Mouse (Mus musculus) ES-Bruce4 (cell line): Measurements from ENCODE around the gene 1700020D05Rik.

Experiments
- EP300 ChIP-seq: IDR thresholded peaks from 2 replicates; pipeline ENCODE4 v1.6.1; 2011; ENCODE audit warnings: low read depth, low read length; ENCODE audit not compliant: insufficient read depth
- POLR2A ChIP-seq: IDR thresholded peaks from one replicate; pipeline ENCODE4 v1.8.1; 2011; ENCODE audit warnings: low read length; ENCODE audit not compliant: insufficient read depth

- TF ChIP-seq POLR2A (no peak), EP300 (no peak)
These were observed 39.6 kb downstream of the 1700020D05Rik start for GRCm38 (mm10) chr19:5463791-5464562.
